Mouse (Mus musculus): ENCODE results near the gene Cfap221. TPM values are rescaled to one million over a fixed set of nuclear protein-coding genes. Genes with fewer than 3 reads are reported as not detected.

Gene Cfap221
- total RNA-seq, 4 experiments from 2014 or later = 0.15 to 0.22 TPM; not detected in 2

DNA sequence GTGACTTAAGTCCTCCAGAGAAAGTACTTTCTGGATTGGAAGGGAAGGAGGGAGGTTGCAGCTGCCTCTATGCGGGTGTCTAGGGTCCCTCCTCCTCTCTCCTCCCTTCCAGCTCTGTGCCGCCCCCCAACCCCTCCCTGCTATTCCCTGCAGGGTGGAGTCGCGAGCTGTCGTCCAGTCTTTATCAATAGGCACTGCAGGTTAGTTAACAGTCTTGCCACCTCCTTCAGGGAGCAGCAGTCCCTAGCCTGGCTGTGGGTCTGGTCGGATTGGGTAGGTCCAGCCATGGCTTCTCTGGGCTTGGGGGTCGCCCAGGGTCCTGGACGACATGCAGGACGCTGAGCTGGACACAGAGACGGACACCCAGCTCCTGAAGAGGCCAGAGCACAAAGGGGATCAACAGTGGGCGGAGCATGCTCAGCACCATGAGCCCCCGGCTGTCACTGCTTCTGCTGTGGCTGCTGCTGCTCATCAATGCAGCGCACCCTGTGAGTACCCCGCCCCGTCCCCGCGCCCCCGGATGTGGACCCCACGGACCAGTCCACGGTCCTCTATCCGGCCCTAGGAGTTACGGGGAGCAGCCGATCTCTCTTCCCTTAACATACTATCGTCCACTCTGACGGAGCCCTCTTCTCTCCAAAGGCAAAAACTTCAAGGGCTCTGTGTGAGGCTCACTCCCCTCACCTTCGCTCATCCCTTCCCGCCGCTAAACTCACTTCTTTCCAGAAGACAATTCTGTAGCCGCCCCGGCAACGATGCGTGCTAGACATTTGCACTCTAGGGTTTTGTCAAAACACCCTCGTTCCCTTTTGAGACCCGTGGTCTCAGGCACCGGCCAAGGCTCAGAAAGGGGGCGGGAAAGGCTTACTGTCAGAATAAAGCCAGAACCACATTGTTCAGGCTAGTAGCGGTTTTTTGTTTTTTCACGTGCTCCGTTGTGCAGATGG is 10.1 kb upstream of the Cfap221 start, which contains the start of gene Sctr:
TSS of gene Sctr (plus strand) at position 51 of the 947 bp plus-strand sequence.
- no peak for DNase-seq

DNA sequence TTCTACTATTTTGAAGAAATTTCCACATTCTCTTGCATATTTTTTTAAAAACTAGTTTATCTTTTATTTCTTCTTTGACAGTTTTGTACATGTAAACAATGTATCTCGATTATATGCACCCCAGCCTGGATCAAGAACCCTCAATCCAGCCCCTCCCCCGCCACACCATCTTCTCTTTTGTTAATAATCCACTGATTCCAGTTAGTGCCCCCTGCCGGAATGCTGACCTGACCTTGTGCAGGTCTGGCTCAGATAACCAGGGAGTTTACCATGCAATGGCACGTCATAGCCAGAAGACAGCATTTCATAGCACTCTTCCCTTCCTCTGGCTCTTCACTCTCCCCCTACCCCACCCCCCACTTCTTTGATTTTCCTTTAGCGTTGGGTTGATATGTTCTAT is 610 bp upstream of the Cfap221 start:
- DNase-seq = no peak

DNA sequence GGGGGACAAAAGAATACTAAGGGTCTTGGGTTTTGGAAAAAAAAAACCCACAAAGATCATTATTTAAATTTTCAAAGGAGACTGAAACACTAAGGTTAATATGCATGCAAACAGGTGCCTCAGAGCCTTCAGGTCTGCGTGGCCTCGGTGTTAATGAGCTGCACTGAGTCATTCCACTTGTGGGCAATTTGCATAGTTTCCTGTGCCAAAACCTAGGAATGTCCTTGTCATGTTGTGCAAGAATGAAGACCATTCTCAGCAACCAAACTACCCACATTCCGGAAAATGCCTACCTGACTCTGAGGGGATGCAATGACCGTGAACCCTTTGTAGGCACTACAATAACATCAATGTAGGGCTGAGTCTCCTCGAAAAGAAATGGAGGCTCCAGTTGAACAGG is 10.5 kb downstream of the Cfap221 start:
- no peak for DNase-seq

DNA sequence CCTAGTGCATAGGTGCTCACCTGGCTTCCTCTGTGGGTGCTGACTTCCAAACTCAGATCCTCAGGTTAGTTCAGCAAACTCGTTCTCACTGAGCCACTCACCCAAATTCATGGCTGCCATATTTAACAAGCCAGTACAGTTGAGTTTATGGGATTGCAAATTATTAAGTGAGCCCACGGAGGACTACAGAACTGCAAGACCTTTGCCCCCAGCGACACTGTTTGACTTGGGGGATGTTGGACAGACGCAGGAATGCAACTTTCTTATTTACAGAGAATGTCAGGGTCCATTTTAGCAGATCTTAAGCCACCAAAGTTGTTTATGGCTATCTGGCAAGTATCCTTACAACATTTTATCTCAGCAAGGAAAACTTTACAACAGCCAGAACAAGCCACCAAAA is 21.9 kb downstream of the Cfap221 start:
- no peak for DNase-seq

DNA sequence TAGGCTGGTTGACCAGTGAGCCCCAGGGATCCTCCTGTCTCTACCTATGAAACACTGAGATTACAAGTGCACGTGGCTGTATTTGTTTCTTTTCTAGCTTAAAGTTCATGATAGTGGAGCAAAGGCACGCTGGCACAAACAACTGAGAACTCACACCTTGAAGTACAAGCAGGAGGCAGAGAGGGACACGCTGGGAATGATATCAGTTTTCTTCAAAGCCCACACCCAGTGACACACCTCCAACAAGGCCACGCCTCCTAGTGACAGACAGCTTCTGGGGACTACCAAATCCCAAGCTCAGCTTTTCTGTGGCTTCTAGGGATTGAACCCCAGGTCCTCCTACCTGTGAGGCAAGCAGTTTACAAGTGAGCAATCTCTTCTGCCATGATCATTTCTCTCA is 23.9 kb downstream of the Cfap221 start:
- DNase-seq = no peak

DNA sequence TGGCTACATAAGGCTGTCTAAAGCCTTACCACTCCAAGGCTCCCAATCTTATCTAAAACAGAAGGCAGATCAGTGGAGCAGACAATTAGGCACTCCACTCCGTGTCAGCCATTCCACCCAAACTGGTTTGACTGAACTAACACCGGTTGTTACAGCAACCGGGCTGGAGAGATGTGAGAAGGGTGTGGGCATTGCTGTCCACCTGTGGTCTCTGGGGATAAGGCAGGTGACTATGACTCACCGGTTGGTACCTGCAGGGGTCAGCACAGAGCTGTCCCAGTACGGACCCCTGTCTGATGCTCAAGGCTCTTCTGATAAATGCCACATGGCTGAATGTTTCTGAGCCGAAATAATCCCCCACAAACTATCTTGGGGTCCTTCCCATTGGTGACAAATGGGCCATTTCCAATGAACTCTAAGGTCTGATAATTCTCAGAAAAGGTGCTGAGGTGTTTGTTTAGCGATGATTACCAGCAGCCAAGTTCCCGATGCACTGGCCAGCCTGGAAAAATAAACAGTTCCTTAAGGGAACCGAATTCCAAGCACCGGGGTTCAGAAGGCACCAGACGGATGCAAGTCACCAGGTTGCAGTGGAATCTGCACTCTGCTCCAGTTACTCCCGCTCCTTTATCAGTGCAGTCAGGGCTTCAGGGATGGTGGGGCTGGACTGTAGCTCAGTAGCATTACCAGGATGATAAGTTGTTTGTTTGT is 31.1 kb downstream of the Cfap221 start:
- no peak for DNase-seq

DNA sequence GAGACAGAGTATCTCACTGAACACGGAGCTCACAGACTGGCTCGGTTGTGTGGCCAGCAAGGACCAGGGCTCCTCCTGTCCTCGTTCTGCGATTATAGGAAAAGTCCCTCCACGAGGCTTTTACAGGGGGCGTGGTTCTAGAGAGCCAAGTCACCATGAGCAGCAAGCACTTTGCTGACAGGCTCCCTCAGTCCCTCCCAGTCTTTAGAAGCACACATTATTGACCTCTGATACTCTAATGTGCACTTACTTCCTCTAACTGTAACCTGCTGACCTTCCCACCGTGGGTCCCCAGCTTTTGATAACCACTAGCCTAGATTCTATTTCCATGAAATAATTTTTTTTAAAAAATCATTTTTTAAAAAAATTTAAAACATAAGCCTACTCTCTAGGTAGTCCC is 37.1 kb downstream of the Cfap221 start:
- DNase-seq = no peak

DNA sequence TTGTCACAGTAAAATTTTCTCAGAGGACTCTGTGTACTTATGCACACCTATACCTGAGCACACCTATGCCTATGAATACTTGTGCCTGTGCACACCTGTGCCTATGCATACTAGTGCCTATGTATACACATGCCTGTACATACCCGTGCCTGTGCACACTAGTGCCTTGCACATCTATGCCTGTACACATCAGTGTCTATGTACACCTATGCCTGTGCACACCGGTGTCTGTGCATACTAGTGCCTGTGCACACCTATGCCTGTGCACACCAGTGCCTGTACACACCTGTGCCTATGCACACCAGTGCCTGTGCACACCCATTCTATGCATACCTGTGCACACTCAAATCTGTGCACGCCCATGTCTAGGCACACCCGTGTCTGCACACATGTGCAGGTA is 37.6 kb downstream of the Cfap221 start:
- DNase-seq = no peak

DNA sequence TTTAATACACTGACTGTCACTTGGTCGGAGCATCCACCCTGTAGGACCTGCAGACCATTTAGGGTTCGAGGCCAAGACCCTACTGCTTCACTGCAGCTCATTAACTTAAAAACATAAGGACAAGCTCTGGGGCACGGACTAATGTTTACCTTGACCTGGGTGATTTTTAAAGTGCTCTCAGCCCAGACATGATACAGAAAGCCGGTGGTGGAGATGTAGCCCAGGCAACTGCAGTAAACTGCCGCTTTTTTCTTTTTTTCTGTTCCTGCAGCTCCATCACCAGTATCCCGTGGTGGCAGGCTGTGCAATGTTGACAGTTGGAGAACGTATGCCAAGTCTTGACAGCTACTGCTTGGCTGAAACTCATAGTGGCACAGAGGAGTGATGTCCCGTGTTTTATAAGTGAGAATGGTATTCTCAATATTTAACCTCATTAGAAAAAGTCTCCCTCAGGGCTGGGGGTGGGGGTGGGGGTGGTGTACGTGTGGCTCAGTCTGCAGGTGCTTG is 39.3 kb downstream of the Cfap221 start:
- DNase-seq = no peak

DNA sequence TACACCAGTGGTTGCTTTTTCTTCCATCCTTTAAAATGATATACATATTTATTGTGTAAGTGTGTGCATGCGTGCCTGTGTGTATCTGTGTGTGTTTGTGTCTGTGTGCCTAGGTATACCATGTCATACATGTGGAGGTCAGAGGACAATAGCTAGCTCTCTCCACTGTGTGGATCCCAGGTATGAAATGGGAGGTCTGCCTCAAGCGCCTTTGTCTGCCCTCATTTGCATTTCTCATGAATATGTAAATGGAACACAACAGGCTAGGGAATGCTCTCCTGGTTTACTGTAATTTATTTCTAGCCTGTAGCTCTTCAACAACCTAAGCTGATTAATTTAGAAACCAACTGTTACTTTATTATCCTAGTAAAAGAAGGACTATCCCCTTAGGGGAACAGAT is 42.4 kb downstream of the Cfap221 start:
- no peak for DNase-seq

DNA sequence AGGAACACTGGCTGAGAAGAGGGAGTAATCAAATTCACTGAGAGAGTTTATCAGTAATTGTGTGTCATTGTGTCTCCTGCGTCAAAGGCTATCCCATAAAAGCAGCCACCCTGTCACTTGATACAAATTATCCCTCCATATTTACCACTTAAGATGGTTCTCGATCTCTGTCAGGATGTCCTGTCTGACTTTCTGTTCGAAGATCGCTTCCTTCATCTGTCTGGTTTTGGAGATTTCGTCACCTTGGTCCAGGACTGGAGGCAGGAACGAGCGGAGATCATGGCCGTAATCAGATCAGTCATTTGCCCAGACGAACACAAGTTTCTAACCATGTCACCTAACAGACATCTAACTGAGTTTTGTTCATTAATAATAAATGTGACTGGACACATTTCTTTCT is 43.6 kb downstream of the Cfap221 start:
- DNase-seq = no peak

DNA sequence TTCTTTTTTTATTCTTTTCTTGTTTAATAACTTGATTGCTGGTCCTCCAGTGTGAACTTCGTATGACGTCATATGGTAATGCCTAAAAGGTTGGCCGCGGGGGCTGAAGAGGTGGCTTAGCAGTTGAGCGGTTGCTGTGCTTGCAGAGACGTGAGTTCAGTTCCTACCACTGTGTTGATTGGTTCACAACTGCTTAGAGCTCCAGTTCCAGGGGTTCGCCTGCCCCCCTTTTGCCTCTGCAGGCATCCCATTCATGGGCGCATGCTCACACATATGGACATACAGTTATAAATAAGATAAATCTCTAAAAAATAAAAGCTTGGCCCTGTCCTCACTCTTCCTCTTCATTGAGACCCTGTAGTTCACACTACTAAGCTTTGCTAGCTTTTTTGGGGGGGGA is 46.9 kb downstream of the Cfap221 start:
- DNase-seq = no peak

DNA sequence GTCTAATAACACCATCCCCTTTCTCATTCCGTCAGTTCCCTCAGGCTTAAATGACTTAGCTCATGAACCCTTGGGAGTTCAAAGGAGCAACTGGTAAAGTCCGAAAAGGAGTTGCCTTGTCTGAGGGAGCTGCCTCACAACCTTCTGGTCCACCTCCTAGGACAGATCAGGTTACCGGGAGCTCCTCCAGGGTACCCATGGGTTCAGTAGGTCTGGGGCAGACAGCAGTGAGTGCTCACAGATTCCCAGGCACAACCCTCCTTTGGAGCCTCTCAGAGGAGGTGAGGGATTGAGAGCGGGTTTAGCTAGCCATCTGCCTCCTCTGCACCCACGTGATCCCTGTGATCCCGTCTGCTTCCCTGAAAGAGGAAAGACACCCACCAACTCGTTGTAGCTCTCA is 60.2 kb downstream of the Cfap221 start:
- DNase-seq = no peak

DNA sequence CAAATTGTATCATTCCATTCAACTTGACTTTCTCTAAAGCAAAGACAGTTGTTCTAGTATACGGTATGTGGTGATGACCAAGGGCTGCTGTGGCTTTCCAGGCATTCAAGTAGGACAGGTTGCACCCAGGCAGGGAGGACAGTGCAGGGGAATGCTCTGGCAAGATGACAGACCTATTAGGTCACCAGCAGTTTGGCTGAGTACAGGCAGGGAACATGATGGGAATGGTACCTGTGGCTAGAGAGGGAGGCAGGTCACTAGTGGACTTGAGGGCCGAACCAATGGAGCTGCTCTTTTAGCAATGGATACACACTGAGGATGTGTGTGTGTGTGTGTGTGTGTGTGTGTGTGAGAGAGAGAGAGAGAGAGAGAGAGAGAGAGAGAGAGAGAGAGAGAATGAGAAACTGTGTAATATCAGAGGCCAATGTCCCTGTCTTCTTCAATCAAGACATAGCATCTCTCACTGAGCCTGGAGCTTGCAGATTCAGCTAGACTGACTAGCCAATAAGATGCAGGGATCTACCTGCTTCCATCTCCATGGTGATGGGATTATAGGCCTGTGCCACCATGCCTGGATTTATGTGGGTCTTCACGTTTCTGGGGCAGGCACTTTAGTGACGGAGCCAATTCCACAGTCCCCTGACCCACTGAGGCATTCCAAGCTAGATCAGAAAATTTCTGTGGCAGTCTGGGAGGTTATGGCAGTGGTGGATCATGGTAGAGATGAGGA is 65.4 kb downstream of the Cfap221 start:
- DNase-seq = no peak

DNA sequence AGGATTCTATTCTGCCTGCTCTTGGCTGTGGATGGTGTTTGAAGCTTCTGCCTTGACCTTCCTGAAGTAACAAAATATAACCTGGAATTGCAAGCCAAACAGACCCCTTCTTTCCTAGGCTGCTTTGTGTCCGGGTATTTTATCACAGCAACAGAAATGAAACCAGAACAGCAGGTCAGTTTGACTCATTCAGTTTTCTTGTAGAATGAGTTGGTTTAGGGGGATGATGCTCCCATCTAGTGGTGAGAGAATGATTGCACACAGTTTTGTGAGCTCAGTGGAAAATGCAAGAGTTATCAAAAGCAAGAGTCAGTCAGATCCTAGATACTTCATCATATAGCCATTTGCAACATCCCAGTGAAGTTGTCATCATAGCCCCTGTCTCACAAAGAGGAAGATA is 67.3 kb downstream of the Cfap221 start:
- DNase-seq = no peak

DNA sequence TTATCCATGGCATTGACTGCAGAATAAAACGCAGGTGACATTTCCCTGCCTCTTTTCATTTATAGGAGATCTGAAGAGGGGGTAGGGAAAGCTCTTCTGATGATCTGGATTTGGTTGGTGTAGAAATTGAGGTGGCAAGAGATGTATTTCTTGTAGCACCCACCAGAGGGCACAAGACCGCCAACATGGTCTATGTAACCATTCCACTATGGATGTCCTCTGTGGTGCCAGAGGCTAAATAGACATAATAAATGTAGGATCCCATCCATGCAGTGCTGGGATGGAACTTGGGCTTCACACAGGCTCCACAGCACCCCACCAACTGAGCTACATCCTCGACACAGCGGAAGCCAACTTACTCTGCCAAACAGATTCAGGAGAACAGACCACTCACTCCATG is 77.7 kb downstream of the Cfap221 start:
- DNase-seq = no peak

DNA sequence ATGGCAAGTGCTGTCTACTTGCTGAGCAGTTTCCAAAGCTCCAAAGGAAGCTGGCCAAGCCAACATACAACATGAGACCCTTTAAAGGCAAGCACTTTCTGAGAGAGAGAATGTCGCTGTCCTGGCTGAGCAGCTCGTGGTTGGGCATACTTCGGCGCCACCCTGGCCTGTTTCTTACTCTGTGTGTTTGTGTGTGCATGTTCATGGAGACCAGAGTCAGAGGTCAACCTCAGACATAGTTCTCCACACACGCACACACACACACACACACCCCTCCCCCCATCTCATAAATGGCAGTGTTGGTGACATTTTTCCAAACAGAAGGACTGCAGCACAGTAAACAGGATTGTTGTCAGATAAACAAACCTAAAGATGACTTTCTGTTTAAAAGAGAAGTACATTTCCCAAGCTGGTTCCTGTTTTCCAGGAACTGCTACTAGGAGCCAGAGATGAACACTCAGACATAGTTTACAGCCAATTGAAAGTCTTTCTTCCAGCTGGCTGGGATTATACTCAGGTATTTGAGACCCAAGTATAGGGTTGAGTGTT is 80.1 kb downstream of the Cfap221 start:
- DNase-seq = no peak

DNA sequence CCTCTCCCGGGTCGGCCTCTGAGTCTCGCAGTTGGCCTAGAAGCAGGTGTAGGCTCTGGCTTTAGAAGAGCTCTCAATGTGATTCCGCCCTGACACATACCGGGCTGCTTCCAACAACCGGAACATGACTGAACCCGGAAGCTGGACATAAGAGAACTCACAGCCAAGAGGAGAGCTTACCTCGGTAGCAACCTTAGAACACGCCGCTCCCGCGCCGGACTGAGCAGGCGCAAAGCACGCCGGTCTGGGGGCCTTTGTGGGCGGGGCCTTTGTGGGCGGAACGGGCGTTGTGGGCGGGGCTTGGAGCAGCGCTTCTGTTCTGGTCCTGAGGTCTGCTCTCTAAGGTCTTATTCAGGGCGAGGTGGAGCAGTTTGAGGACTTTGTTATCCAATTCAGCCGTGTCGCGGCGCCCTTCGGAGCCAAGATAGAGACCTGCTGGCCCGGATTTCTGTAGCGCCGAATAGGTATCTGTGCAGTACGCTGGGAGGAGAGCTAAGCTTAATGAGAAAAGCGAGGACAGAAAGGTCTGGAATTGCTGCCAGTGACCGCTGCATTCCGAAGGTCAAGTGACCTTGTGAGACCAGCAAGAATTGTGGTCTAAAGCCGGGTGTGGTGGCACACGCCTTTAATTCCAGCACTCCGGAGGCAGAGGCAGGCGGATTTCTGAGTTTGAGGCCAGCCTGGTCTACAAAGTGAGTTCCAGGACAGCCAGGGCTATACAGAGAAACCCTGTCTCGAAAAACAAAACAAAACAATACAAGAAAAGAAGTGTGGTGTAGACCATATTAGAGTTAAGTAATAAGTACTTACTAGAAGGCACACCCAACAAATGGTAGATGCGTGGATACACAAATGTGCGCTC is 83.8 kb downstream of the Cfap221 start, which contains the start of gene Tmem177:
TSS of gene Tmem177 (minus strand) at position 256 of the 862 bp plus-strand sequence.
- peak; percentile 94 for DNase-seq

DNA sequence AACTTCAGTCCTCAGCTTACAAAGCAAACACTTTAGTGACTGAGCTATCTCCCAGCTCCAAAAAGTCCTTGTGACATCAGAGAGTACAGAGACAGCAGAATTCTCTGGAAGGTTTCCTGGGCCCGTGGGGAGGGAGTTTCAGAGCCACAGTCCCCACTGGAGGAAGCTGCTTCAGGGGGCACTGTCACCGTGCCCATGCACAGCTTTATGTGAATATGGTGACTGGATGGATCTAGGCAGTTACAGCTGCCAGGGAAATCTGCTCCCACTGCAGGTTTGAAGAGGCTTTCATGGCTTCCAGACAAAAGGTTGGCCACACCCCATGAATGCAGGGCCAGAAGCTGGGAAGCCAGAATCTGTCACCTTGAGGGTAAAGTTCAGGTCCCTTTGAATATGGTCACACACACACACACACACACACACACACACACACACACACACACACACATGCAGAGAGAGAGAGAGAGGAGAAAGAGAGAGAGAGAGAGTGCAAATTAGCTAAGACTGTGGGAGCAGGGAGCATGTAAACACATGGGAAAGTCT is 89.8 kb downstream of the Cfap221 start:
- DNase-seq = no peak

DNA sequence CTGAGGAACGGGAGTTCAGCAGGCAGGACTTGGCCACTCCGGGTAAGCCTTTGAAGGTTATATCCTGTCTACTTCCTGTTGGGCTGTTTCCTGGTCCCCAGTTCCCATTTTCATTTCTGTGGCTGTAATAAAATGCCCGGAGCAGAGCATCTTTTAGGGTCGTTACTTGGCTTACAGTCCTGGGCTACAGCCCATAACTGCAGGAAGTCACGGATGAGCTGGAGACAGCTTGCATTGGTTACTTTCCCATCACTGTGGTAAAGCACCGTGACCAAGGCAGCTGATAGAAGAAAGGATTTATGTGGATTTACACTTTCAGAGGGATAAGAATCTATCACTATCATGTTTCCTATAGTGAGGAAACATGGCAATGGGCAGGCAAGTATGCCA is 93.8 kb downstream of the Cfap221 start:
- DNase-seq = no peak

DNA sequence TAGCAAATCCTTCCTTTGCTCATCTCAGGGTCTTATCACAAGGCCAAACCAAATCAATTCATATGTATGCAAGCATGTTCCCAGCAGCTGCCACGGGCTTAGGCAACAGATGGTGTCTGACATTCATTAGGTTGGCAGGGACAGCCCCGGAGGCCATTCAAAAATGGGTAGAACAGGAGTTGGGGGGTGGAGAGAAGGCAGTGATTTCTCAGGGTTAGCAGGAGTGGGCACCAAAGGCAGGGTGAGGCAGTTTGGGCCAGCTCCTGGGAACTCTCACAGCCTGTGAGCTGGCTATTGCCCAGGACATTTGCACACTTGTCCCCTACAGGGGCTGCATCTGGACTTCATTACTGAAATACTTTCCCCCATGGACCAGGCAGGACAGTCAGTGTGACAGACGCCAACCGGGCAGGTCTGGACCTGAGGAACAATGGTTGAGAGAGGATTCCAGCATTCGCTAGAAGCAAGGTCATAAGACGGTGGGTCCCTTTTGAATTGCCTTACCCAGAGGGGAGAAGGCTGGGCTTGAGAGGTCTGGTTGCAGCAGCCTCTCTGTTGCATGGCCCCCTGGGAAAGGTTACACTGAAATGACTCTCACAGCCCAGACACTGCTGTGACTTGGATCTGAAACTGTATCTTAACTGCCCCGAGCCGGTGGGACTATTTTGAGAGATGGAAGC is 94.3 kb downstream of the Cfap221 start:
- DNase-seq = no peak

All from adrenal gland, adult 8-10 months (tissue).